Mouse (Mus musculus): Measurements from ENCODE around the gene Galnt13. TPM values are rescaled to one million over a fixed set of nuclear protein-coding genes. Genes with fewer than 3 reads are reported as not detected.
A peak's percentile ranks its signal among the peaks of the same experiment; 100 is the strongest.
"Not testable (repeated sequence)": the region's sequence is repeated elsewhere in the genome, so short reads cannot be mapped to it uniquely, and the experiment has no call there.

The Galnt13 gene
- 0.37 and 0.49 TPM in 2 replicates for total RNA-seq (2021)
- long read RNA-seq, experiment 1: 0 reads
- long read RNA-seq, experiment 2: 0 reads

- DNase-seq: peak; percentile 14
Measured at GRCm38 (mm10) chr2:54435937-54436735, at the start of gene Galnt13. TSS of gene Galnt13 (plus strand) at chr2:54436317.

GRCm38 (mm10) chr2:54431060-54431459 is 5.1 kb upstream of the Galnt13 start:
- no peak for DNase-seq

GRCm38 (mm10) chr2:54435380-54435779 is 737 bp upstream of the Galnt13 start:
- DNase-seq: no peak

GRCm38 (mm10) chr2:54436736-54437500 is 801 bp downstream of the Galnt13 start:
- peak; percentile 6 for DNase-seq

GRCm38 (mm10) chr2:54437501-54437830 is 1.3 kb downstream of the Galnt13 start:
- no peak for DNase-seq

- DNase-seq: no peak
Measured at GRCm38 (mm10) chr2:54442734-54443500, 6.8 kb downstream of the Galnt13 start.

- no peak for DNase-seq
Measured at GRCm38 (mm10) chr2:54483426-54483825, 47.3 kb downstream of the Galnt13 start.

- no peak for DNase-seq
Measured at GRCm38 (mm10) chr2:54522989-54523388, 86.9 kb downstream of the Galnt13 start.

GRCm38 (mm10) chr2:54527073-54527472 is 91.0 kb downstream of the Galnt13 start:
- DNase-seq: no peak

- DNase-seq: no peak
Measured at GRCm38 (mm10) chr2:54558357-54559153, 122.4 kb downstream of the Galnt13 start.

GRCm38 (mm10) chr2:54565068-54565467 is 129.0 kb downstream of the Galnt13 start:
- DNase-seq: no peak

GRCm38 (mm10) chr2:54567186-54567585 is 131.1 kb downstream of the Galnt13 start:
- no peak for DNase-seq

GRCm38 (mm10) chr2:54567632-54568031 is 131.5 kb downstream of the Galnt13 start:
- DNase-seq: no peak

- DNase-seq: not testable (repeated sequence)
Measured at GRCm38 (mm10) chr2:54713817-54714216, 277.7 kb downstream of the Galnt13 start.

- no peak for DNase-seq
Measured at GRCm38 (mm10) chr2:54751232-54751631, 315.1 kb downstream of the Galnt13 start.

- no peak for DNase-seq
Measured at GRCm38 (mm10) chr2:54759781-54760180, 323.7 kb downstream of the Galnt13 start.

GRCm38 (mm10) chr2:54778790-54779273 is 342.7 kb downstream of the Galnt13 start:
- DNase-seq: no peak

- no peak for DNase-seq
Measured at GRCm38 (mm10) chr2:54813670-54814256, 377.6 kb downstream of the Galnt13 start.

GRCm38 (mm10) chr2:54841245-54841644 is 405.1 kb downstream of the Galnt13 start:
- DNase-seq: no peak

GRCm38 (mm10) chr2:54906282-54907060 is 470.4 kb downstream of the Galnt13 start:
- no peak for DNase-seq
